Mouse (Mus musculus): ENCODE results near the gene Grcc10.

Gene Grcc10

GRCm38 (mm10) chr6:124698751-124699150, 42.4 kb downstream of the Grcc10 start:
- no peak for DNase-seq

- no peak for DNase-seq
Observed at GRCm38 (mm10) chr6:124696441-124697150, 44.6 kb downstream of the Grcc10 start.

- no peak for DNase-seq
Observed at GRCm38 (mm10) chr6:124694166-124694955, 46.8 kb downstream of the Grcc10 start.

GRCm38 (mm10) chr6:124693243-124693981, 47.8 kb downstream of the Grcc10 start:
- DNase-seq = no peak

- DNase-seq = no peak
Observed at GRCm38 (mm10) chr6:124690517-124690916, 50.7 kb downstream of the Grcc10 start.

Measured in B cell, adult 2 months (primary cell).